Mouse (Mus musculus) liver, adult 2 months (tissue): ENCODE data around the gene Pdik1l.

Experiments used
- CTCF ChIP-seq: fragments of 200-500 bp; IDR thresholded peaks from 2 replicates; pipeline ENCODE4 v1.5.1; 2011; ENCODE audit warnings: low read depth, low read length, control low read depth
- POLR2A ChIP-seq: fragments of 200-500 bp; IDR thresholded peaks from 2 replicates; pipeline ENCODE4 v1.6.1; 2011; ENCODE audit warnings: low read length, control low read depth; ENCODE audit not compliant: insufficient read depth; ENCODE audit errors: extremely low read depth

DNA sequence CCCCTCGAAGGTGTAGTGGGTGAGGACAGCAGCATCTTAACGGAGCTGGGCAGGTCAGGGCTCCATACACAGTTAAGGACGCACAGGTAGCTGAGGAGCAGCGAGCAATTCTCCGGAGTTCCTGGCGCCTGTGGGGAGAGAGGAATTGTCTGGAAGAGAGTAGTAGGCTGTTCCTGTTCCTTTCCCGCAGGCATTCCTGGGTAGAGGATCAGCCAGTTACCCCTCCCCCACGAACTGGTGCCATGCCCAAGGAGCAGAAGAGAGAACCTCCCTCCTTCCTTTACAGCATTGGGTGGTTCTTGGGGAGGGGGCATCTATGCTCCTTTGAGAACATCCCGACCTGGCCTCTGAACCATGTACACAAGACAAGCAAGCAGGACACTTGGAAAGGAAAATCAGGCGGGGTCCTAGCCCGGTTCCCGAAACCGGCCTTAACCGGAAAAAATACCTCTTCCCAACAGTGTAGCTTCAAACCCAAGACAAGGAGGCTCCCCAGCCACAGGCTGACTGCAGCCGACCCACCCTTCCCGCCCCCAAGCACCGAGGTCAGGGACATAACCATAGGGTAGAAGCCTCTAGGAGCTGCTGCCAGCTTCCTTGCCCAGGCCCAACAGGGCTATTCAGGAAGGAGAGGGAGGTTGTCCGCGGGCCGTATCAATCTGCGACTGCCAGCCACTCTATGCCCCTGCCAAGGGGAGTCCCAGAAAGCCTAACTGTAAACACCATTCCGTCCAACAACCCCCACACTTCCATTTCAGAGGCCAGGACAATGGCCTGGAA, 35.4 kb downstream of the Pdik1l start:
- TF ChIP-seq CTCF (no peak), POLR2A (no peak)
